Mouse (Mus musculus) cerebellum, postnatal 25 days (tissue): ENCODE results near the gene Chsy1.

Experiments used
- DNase-seq, 2 experiments: peaks; one replicate each; pipeline ENCODE4 v3.0.0; 2021; ENCODE audit warnings: mixed read lengths in 2 of 2

Gene Chsy1

GRCm38 (mm10) chr7:66109855-66110635 is 730 bp downstream of the Chsy1 start:
- peak; percentile 66 to 70 for DNase-seq

GRCm38 (mm10) chr7:66110636-66111112 is 1.4 kb downstream of the Chsy1 start:
- peak in 1 of 2 experiments; percentile 25 for DNase-seq

- DNase-seq = no peak
These were observed 1.9 kb downstream of the Chsy1 start for GRCm38 (mm10) chr7:66111211-66111610.

GRCm38 (mm10) chr7:66113561-66113960 is 4.2 kb downstream of the Chsy1 start:
- DNase-seq = no peak

- no peak for DNase-seq
These were observed 6.6 kb downstream of the Chsy1 start for GRCm38 (mm10) chr7:66115821-66116343.

- DNase-seq = peak in 1 of 2 experiments; percentile 23
These were observed 7.7 kb downstream of the Chsy1 start for GRCm38 (mm10) chr7:66116906-66117482.

GRCm38 (mm10) chr7:66118046-66118445 is 8.7 kb downstream of the Chsy1 start:
- DNase-seq = no peak

- no peak for DNase-seq
These were observed 9.5 kb downstream of the Chsy1 start for GRCm38 (mm10) chr7:66118796-66119195.

- peak; percentile 22 to 43 for DNase-seq
These were observed 10.8 kb downstream of the Chsy1 start for GRCm38 (mm10) chr7:66120139-66120538.

- DNase-seq = no peak
These were observed 11.5 kb downstream of the Chsy1 start for GRCm38 (mm10) chr7:66120702-66121396.

- DNase-seq = no peak
These were observed 15.2 kb downstream of the Chsy1 start for GRCm38 (mm10) chr7:66124551-66124968.

GRCm38 (mm10) chr7:66125368-66125767 is 16.1 kb downstream of the Chsy1 start:
- no peak for DNase-seq

GRCm38 (mm10) chr7:66127951-66128645 is 18.8 kb downstream of the Chsy1 start:
- DNase-seq = no peak

- no peak for DNase-seq
These were observed 19.5 kb downstream of the Chsy1 start for GRCm38 (mm10) chr7:66128857-66129256.

- DNase-seq = no peak
These were observed 21.0 kb downstream of the Chsy1 start for GRCm38 (mm10) chr7:66130296-66130695.

- DNase-seq = no peak
These were observed 22.6 kb downstream of the Chsy1 start for GRCm38 (mm10) chr7:66131776-66132421.

GRCm38 (mm10) chr7:66134154-66134553 is 24.8 kb downstream of the Chsy1 start:
- no peak for DNase-seq

- DNase-seq = no peak
These were observed 26.3 kb downstream of the Chsy1 start for GRCm38 (mm10) chr7:66135644-66136043.

- DNase-seq = no peak
These were observed 26.9 kb downstream of the Chsy1 start for GRCm38 (mm10) chr7:66136187-66136586.

- no peak for DNase-seq
These were observed 28.0 kb downstream of the Chsy1 start for GRCm38 (mm10) chr7:66137309-66137708.

- DNase-seq = no peak
These were observed 29.0 kb downstream of the Chsy1 start for GRCm38 (mm10) chr7:66138301-66138700.

- DNase-seq = no peak
These were observed 29.6 kb downstream of the Chsy1 start for GRCm38 (mm10) chr7:66138878-66139277.
